Mouse (Mus musculus) heart, postnatal 25 days (tissue): Measurements from ENCODE around the gene Pon3. TPM values are rescaled to one million over a fixed set of nuclear protein-coding genes. Genes with fewer than 3 reads are reported as not detected.

ENCODE experiments used
- DNase-seq: peaks from one replicate; pipeline ENCODE4 v3.0.0; 2022; ENCODE audit warnings: low spot score
- intact Hi-C: fragments of 180-260 bp; cut with DNase I; formaldehyde crosslinking; loops from one replicate; pipeline ENCODE4 v1.15.1; 2025
- total RNA-seq, 2 experiments: library from RNA; stranded (reverse); gene quantifications; 2 replicates each; pipeline ENCODE4 v1.2.3; 2021

Pon3 gene
- total RNA-seq, 2 experiments from 2014 or later: 19.4 to 20.0 TPM

GRCm38 (mm10) chr6:5188938-5189337 lies 67.1 kb downstream of the Pon3 start:
- intact Hi-C loops: no loop called here
- DNase-seq: no peak

DNA sequence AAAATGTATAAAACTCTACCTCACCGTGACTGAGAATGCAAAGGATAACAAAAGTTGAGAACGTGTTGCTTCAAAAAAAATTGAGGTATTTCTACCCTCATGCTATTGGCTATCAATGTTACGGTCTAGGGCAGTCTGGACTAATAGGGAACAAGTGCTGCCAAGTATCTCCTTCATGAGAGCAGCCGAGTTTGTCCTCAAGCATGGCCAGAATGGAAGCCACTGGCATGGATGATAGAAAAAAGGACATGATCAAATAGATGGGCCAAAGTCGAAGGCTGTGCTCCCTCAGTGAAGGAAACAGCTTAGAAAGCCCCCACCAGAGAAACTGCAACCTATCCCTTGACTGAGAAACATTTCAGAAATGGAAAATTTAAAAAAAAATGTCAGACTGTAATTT lies 68.0 kb downstream of the Pon3 start:
- no peak for DNase-seq
- intact Hi-C loops: no loop called here

- intact Hi-C loops: no loop called here
- DNase-seq: no peak
These were observed 68.5 kb downstream of the Pon3 start for GRCm38 (mm10) chr6:5187586-5187985.

GRCm38 (mm10) chr6:5186229-5186950 lies 69.7 kb downstream of the Pon3 start:
- DNase-seq: no peak
- intact Hi-C loops: no loop called here

- DNase-seq: no peak
- intact Hi-C loops: no loop called here
These were observed 75.4 kb downstream of the Pon3 start for GRCm38 (mm10) chr6:5180645-5181044.

- DNase-seq: no peak
- intact Hi-C loops: no loop called here
These were observed 76.9 kb downstream of the Pon3 start for GRCm38 (mm10) chr6:5179189-5179588.

- no peak for DNase-seq
- intact Hi-C loops: no loop called here
These were observed 77.9 kb downstream of the Pon3 start for GRCm38 (mm10) chr6:5177967-5178891.

- no peak for DNase-seq
- intact Hi-C loops: no loop called here
These were observed 81.8 kb downstream of the Pon3 start for GRCm38 (mm10) chr6:5174179-5174812.

DNA sequence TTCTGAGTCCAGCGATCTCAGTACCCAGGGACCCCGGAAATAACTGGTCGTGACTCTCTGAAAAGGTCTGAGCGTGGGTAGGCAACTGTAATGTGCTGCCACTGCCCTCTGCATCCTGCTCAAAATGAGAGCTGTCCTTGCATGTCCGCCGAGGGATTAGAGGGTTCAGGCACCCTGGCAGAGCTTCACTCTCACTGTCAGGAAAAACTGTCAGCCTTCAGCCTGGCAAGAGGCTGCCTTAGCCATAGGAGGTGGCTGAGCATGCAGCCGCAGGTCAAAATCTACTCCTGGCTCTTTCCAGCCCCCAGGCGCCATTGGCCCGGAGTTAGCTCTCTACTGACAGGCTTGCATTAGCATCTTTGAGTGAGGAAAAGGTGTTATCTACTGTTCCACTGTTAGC lies 83.5 kb downstream of the Pon3 start:
- DNase-seq: no peak
- intact Hi-C loops: no loop called here

DNA sequence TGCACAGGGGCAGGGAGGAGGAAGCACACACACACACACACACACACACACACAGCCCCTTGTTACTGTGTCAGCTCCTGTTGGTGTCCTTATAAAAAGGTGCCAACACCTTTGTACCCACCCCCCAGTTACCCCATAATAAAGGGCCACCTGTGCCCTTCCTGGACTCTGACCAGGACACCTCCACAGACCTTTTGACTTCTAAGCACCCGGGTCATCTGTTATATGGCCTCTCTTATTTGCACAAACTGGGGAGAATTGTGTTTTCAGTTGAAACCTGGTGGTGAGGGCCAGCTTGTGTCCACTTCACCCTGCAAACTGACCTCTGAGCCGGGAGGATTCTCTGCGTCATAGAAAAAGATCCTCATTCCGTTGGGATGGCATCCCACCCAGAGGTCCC lies 84.7 kb downstream of the Pon3 start:
- DNase-seq: no peak
- intact Hi-C loops: no loop called here

Other genes with a start within 250 kb of the Pon3 start
- gene Pon1, start 62.3 kb downstream of the Pon3 start, total RNA-seq: not detected
- gene Pon2, start 42.2 kb upstream of the Pon3 start, total RNA-seq: 10 to 100 TPM; 15.6 to 18.3 TPM
- gene Asb4, start 127.1 kb upstream of the Pon3 start, total RNA-seq: 1 to 10 TPM; 6.2 to 9.7 TPM
- gene Pdk4, start 240.0 kb upstream of the Pon3 start, total RNA-seq: 100 to 1,000 TPM; 594 to 699 TPM